Mouse (Mus musculus) liver, adult 2 months (tissue): Measurements from ENCODE around the gene Ttc39b. TPM values are rescaled to one million over a fixed set of nuclear protein-coding genes. Genes with fewer than 3 reads are reported as not detected.
A peak's percentile ranks its signal among the peaks of the same experiment; 100 is the strongest.

Experiments
- DNase-seq: peaks from one replicate; pipeline ENCODE4 v3.0.0-alpha.2; 2011; ENCODE audit warnings: low read depth, low spot score; ENCODE audit errors: extremely low read depth
- H3K27ac ChIP-seq: fragments of 200-500 bp; replicated peaks from 2 replicates; pipeline ENCODE4 v1.5.1; 2012; ENCODE audit warnings: low read depth, mild to moderate bottlenecking, control low read depth, inconsistent platforms, low read length; ENCODE audit not compliant: insufficient read depth
- H3K27me3 ChIP-seq: fragments of 200-500 bp; 2 replicates; pipeline ENCODE4 v1.6.1; 2012; ENCODE audit warnings: mild to moderate bottlenecking, moderate library complexity, low read length, inconsistent platforms; ENCODE audit not compliant: control insufficient read depth, insufficient read depth
- H3K36me3 ChIP-seq: fragments of 200-500 bp; 2 replicates; pipeline ENCODE4 v1.6.1; 2012; ENCODE audit warnings: low read length, inconsistent platforms; ENCODE audit not compliant: control insufficient read depth, insufficient read depth
- H3K4me1 ChIP-seq: fragments of 200-500 bp; 2 replicates; pipeline ENCODE4 v1.6.1; 2011; ENCODE audit warnings: low read length; ENCODE audit not compliant: control insufficient read depth, insufficient read depth
- H3K4me3 ChIP-seq: fragments of 200-500 bp; 2 replicates; pipeline ENCODE4 v1.5.1; 2011; ENCODE audit warnings: low read depth, mild to moderate bottlenecking, control low read depth, low read length, moderate library complexity; ENCODE audit not compliant: insufficient read depth
- H3K79me2 ChIP-seq: fragments of 200-500 bp; 2 replicates; pipeline ENCODE4 v1.6.1; 2012; ENCODE audit warnings: inconsistent platforms, mild to moderate bottlenecking, low read length, moderate library complexity; ENCODE audit not compliant: control insufficient read depth, insufficient read depth
- H3K9ac ChIP-seq: fragments of 200-500 bp; 2 replicates; pipeline ENCODE4 v1.6.1; 2012; ENCODE audit warnings: low read depth, mild to moderate bottlenecking, control low read depth, inconsistent platforms, low read length
- CTCF ChIP-seq: fragments of 200-500 bp; IDR thresholded peaks from 2 replicates; pipeline ENCODE4 v1.5.1; 2011; ENCODE audit warnings: low read depth, low read length, control low read depth
- POLR2A ChIP-seq: fragments of 200-500 bp; IDR thresholded peaks from 2 replicates; pipeline ENCODE4 v1.6.1; 2011; ENCODE audit warnings: low read length, control low read depth; ENCODE audit not compliant: insufficient read depth; ENCODE audit errors: extremely low read depth
- WGBS: fragments of 180-500 bp; shearing (Covaris S2); methylation state at CpG from one replicate; pipeline ENCODE4 v1.1.7; 2018; 5-methylcytosine and 5-hydroxymethylcytosine counted together
- polyA plus RNA-seq: library from polyadenylated mRNA; depleted of rRNA; stranded (reverse); fragments of >200 nt; gene quantifications from 2 replicates; pipeline ENCODE4 v1.2.3, GENCODE M21; 2012
- total RNA-seq: library from RNA; depleted of rRNA; stranded (reverse); fragments of >200 nt; gene quantifications from 2 replicates; pipeline ENCODE4 v1.2.3, GENCODE M21; 2014

The Ttc39b gene
- total and polyA plus RNA-seq, 2 experiments = 6.7 to 21.0 TPM

DNA sequence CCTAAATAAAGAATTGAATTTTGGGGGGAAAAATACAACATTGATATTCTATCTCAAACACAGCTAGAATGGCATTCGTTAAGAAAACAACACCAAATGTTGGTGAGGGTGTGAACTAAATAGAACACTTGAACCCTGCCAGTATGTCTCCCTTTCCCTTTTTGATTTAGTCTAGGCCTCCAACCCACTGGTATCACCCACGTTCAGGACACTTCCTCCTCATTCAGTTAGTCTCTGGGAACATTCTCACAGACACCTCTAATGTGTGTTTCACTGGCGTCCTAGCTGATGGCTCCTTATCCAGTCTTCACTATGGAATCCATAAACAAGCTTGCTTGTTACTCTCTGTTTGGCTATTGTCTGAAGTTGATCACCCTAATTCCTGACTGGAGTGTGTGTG, 125.9 kb downstream of the Ttc39b start:
- 91% methylated on average over 3 of the region's 3 CpGs for WGBS

DNA sequence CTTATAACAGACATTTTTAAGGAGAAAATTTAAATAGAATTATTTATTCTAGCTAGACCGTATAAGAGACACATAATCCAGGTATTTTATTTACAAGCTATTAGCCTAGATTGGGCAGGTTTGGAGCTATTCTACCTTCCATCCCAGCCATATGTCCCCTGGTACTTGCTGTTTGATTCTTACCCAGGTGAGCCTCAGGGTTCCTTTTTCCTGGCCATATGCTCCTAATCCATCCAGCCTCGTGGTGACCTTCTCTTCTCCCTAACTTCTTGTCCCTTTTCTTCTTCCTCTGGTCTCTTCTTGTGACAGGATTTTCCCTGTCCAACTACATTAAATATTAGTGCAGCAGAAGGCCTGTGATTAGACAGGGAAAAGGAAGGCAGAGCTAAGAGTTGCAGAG, 134.3 kb downstream of the Ttc39b start:
- H3K27me3 ChIP-seq = no peaks in the 10 kb centered on the region
- H3K36me3 ChIP-seq = no peaks in the 10 kb centered on the region
- H3K4me1 ChIP-seq = no peaks in the 10 kb centered on the region
- DNase-seq = no peak
- H3K9ac ChIP-seq = no peak overlapping the region
- no peak overlapping the region for H3K4me3 ChIP-seq
- TF ChIP-seq CTCF = no peak
- no peak for TF ChIP-seq POLR2A
- WGBS = 93% methylated on average over 2 of the region's 2 CpGs
- no peak overlapping the region for H3K27ac ChIP-seq
- no peaks in the 10 kb centered on the region for H3K79me2 ChIP-seq

More for the DNA sequence above, 125.9 kb downstream of the Ttc39b start:
- Histone ChIP-seq H3K36me3 (no peaks in the 10 kb centered on the region), H3K4me3 (no peak overlapping the region), H3K27me3 (no peaks in the 10 kb centered on the region), H3K9ac (no peak overlapping the region), H3K79me2 (no peaks in the 10 kb centered on the region), H3K4me1 (no peaks in the 10 kb centered on the region), H3K27ac (no peak overlapping the region)
- no peak for DNase-seq
- TF ChIP-seq POLR2A = no peak
- no peak for TF ChIP-seq CTCF

DNA sequence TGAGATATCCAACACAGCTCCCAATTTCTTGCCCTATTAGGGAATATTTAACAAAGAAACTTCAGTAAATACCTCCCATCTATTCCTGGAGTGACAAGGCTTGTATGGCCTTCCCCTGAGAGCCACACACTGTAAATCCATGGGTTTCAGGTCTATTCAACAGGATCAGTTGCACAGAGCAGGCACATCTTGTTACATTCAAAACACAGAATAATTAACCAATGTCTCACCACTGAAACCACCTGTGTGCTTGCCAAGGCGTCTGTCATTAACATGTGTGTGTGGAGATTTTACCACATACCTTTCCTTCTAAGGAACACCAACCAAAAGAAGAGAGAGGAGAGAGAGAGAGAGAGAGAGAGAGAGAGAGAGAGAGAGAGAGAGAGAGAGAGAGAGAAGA, 136.7 kb downstream of the Ttc39b start:
- no peaks in the 10 kb centered on the region for H3K27me3 ChIP-seq
- TF ChIP-seq CTCF (no peak), POLR2A (no peak)
- 86% methylated on average over 1 of the region's 1 CpGs for WGBS
- no peak overlapping the region for H3K4me3 ChIP-seq
- H3K9ac ChIP-seq = no peak overlapping the region
- no peaks in the 10 kb centered on the region for H3K36me3 ChIP-seq
- no peak overlapping the region for H3K27ac ChIP-seq
- DNase-seq = no peak
- no peaks in the 10 kb centered on the region for H3K79me2 ChIP-seq
- no peaks in the 10 kb centered on the region for H3K4me1 ChIP-seq

DNA sequence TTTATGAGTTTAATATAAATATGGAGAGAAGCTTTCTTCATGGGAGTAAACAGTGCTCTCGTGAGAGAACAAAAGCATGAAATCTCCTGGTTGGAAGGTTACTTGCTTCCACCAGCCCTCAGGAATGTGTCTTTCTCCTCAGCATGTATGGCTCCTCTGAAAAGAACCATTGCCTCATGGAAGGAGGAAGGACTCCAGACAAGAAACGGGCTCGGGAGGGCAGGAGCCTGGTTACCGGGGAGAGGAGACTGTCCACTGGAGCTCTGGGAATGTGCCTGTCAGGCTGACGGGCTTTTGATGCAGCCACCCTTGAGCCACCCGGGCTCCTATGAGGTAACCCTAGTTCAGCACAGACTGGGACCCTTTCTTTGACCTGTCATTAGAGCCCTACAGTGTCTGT, 137.6 kb downstream of the Ttc39b start:
- H3K4me3 ChIP-seq = no peak overlapping the region
- H3K9ac ChIP-seq = no peak overlapping the region
- no peaks in the 10 kb centered on the region for H3K79me2 ChIP-seq
- H3K27me3 ChIP-seq = no peaks in the 10 kb centered on the region
- no peaks in the 10 kb centered on the region for H3K4me1 ChIP-seq
- TF ChIP-seq CTCF (no peak), POLR2A (no peak)
- WGBS = 46% methylated on average over 6 of the region's 6 CpGs
- no peak for DNase-seq
- no peaks in the 10 kb centered on the region for H3K36me3 ChIP-seq
- no peak overlapping the region for H3K27ac ChIP-seq

DNA sequence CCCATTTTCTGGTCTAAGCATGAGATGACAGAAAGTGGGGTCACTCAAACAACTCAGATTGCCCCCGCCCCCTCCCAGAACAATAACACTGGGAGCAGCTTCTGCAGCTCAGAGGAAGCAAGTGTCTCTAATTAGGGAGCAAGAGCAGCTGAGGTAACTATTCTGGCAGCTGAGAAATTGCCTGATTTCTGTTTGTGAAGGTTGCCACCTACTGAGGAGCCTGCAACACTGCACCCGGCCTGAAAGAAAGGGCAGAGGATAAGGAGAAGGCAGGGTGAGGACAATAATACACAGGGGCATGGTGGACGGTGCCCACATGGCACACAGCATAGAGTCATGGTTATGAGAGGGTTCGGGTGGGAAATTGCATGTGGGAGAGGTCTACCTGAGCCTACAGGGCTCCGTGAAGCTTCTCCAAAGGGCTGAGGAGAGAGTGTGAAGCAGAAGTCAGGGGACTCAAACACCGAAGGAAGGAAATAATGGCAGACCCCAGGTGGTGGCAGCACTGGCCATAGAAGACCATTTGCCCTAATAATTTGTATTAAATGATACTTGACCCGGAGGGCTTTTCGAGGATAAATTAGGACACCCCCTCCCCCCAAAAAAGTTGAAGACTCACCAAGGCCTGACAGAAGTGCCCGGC, 140.6 kb downstream of the Ttc39b start:
- Histone ChIP-seq H3K4me3 (no peak overlapping the region), H3K27me3 (no peaks in the 10 kb centered on the region), H3K9ac (no peak overlapping the region), H3K27ac (no peak overlapping the region), H3K36me3 (no peaks in the 10 kb centered on the region), H3K4me1 (no peaks in the 10 kb centered on the region), H3K79me2 (no peaks in the 10 kb centered on the region)
- whole genome bisulfite sequencing = 49% methylated on average over 9 of the region's 9 CpGs
- DNase-seq = peak; percentile 38
- TF ChIP-seq CTCF (peak; percentile 73), POLR2A (no peak)

DNA sequence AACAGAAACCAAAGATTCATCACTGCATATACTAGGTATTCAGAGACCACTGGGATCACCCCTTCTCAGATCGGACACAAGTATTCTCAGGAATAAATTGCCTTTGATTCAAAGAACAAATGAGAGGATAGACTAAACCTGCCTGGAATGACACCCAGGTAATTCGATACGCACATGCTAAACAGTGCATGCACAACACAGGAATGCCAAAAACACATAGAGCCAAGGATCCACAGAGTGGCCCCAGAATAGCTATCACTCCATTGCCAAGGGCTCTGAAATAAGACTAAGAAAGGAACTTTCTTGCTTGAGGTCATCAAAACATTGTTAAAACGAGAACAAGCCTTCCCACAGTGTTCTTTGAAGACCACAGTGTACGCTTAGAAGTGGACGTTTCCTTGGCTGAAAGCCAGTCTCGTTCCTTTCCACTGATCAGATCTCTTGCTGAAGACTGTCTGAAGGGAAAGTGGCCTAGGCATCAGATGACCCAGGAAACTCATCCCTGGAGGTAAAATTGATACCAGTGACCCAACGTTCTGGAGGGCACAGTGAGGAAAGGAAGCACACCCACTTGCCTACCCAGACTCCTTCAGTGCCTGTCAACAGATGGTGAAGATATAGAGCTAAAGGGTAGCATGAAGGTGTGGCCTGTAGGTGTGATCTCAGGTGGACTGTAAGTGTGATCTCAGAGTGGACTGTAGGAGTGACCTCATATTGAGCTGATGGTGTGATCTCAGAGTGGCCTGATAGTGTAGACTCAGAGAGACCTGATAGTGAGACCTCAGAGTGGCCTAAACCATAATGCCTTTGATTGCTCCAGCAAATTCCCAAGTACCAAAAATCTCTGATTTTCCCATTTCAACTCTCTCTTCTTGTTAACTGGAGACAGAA, 141.6 kb downstream of the Ttc39b start:
- Histone ChIP-seq H3K4me1 (no peaks in the 10 kb centered on the region), H3K4me3 (no peak overlapping the region), H3K9ac (no peak overlapping the region), H3K36me3 (no peaks in the 10 kb centered on the region), H3K27ac (no peak overlapping the region), H3K79me2 (no peaks in the 10 kb centered on the region), H3K27me3 (0 out of 2 replicates have a peak, but pooled peaks cover 1% of the 10 kb centered on the region)
- 77% methylated on average over 8 of the region's 8 CpGs for WGBS
- DNase-seq = no peak
- TF ChIP-seq POLR2A = no peak
- TF ChIP-seq CTCF = no peak
